Mouse (Mus musculus) cerebellum, adult 2 months (tissue): ENCODE data around the gene Cyp4f17.

Source experiments
- CTCF ChIP-seq: fragments of 200-500 bp; IDR thresholded peaks from 2 replicates; pipeline ENCODE4 v1.5.1; 2011; ENCODE audit warnings: low read depth, mild to moderate bottlenecking, control low read depth, low read length, moderate library complexity, borderline replicate concordance; ENCODE audit not compliant: insufficient read depth
- POLR2A ChIP-seq: fragments of 200-500 bp; IDR thresholded peaks from 2 replicates; pipeline ENCODE4 v1.6.1; 2011; ENCODE audit warnings: low read length, control low read depth, borderline replicate concordance; ENCODE audit not compliant: insufficient read depth

DNA sequence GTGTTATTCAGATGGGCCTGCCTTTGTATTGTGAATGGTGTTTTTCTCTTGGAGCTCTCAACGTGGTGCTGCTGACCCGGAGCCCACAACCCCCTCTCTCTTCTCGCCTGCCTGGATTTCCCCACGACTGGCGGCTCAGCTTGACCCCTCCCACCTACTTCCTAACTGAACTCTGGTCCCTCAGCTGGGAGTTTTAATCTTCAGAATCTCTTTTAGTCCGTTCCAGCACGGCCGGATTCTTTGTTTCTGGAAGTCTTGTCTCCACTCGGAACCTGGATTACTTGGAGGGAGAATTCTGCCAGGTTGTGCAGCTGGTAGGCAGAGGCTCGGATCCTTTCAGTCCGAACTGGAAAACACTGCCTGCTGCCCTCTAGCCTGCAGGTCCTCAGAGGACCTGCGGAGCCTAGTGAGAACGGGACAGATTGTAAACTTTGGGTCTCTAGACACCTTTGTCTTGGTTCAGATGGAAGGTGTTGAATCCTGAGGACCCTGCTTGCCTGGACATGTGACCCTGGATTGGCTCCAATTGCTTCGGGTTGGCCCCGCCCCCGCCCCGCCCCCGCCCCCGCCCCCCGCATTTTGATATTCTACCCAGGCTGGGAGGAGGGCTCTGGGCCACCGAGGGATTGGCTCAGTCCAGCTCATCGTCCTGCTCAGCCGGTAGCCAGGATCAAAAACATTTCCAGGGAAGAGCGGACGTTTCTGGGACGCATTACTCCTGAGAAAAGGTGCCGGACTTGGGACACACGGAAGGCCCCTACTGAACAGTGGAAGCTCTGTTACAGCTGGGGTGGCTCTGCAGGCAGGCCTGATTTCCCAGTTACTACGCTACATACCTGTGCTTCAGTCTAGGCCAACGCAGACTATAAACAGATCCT is at the start of gene Cyp4f17:
- TF ChIP-seq CTCF, result no peak
- 0 out of 2 replicates have a peak, but pooled peaks have one; percentile 10 for TF ChIP-seq POLR2A
